Mouse (Mus musculus): ENCODE measurements around the gene Gsk3a.

GRCm38 (mm10) chr7:25246079-25246758, 8.6 kb upstream of the Gsk3a start:
- no peak for TF ChIP-seq CTCF (IDR thresholded peaks at IDR 0.05; ENCODE audit: borderline replicate concordance, insufficient read depth, low read depth, low read length)
- TF ChIP-seq POLR2A (IDR thresholded peaks at IDR 0.05; ENCODE audit: borderline replicate concordance, insufficient read depth, low read length): no peak
